Mouse (Mus musculus) cerebellum, adult 2 months (tissue): ENCODE data around the gene Galnt9.

Experiments
- CTCF ChIP-seq: fragments of 200-500 bp; IDR thresholded peaks from 2 replicates; pipeline ENCODE4 v1.5.1; 2011; ENCODE audit warnings: low read depth, mild to moderate bottlenecking, control low read depth, low read length, moderate library complexity, borderline replicate concordance; ENCODE audit not compliant: insufficient read depth
- POLR2A ChIP-seq: fragments of 200-500 bp; IDR thresholded peaks from 2 replicates; pipeline ENCODE4 v1.6.1; 2011; ENCODE audit warnings: low read length, control low read depth, borderline replicate concordance; ENCODE audit not compliant: insufficient read depth

- TF ChIP-seq CTCF (no peak), POLR2A (no peak)
Measured at GRCm38 (mm10) chr5:110506295-110506616, 37.9 kb upstream of the Galnt9 start.
